Mouse (Mus musculus) frontal cortex, postnatal 25 days (tissue): ENCODE data around the gene Zfp865.

Source experiments
- DNase-seq, 2 experiments: peaks; one replicate each; pipeline ENCODE4 v3.0.0; 2022; ENCODE audit warnings: low spot score in 2 of 2

The Zfp865 gene

DNA sequence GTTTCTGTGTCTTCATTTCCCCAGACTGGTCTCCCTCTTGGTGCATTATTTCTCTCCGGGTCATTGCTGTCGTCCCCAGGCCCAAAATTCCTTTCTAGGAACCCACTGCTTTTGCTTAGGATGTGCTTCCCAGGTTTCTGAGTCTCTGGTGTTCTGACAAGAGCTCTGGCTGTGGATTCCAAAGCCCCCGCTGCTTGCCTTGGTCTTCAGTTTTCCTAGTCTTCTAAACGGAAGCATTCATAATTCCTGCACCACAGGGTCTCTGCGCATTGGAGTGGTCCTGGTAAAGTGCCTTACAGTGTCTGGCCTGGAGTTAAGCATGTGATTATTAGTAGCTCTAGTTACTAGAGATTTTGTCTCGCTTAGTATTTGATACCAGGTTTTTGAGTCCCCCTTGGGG, 60.6 kb downstream of the Zfp865 start:
- no peak for DNase-seq

DNA sequence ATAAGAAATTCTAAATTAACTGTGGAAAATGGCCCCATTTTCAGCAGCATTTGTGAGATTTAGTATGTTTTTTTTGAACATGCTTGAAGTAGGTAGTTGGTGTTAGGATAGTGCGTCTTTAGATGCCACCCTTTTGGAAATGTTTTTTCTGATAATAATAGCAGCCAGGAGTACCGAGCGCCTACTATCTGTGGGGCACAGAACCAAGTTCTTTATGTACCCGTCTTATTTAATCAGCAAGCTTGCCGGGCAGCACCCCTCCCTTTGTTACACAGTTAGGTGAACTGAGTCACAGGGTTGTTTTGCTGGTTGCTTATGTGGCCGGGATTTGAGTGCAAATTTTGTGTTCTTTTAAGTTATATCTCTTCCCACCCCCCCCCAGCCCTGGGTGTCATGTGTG, 61.1 kb downstream of the Zfp865 start:
- no peak for DNase-seq

DNA sequence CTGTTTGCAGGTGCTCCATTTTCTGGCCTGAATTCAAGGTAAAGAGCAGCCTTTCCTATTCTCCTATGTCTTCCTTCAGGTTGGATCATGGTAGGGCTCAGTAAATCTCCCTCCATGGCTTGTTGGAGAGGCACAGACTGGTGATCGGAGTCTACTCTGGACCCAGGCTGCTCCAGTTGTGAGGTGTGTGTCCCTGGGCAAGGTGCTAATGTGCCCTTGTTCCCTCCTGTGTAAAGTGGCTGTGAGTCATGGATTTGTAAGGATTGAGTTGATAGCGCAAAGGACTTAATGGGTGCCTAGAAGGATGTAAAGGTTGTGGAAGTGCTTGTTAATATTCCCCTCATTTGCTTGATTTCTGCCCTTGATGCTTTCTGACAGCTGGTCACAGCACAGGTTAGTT, 61.8 kb downstream of the Zfp865 start:
- no peak for DNase-seq

DNA sequence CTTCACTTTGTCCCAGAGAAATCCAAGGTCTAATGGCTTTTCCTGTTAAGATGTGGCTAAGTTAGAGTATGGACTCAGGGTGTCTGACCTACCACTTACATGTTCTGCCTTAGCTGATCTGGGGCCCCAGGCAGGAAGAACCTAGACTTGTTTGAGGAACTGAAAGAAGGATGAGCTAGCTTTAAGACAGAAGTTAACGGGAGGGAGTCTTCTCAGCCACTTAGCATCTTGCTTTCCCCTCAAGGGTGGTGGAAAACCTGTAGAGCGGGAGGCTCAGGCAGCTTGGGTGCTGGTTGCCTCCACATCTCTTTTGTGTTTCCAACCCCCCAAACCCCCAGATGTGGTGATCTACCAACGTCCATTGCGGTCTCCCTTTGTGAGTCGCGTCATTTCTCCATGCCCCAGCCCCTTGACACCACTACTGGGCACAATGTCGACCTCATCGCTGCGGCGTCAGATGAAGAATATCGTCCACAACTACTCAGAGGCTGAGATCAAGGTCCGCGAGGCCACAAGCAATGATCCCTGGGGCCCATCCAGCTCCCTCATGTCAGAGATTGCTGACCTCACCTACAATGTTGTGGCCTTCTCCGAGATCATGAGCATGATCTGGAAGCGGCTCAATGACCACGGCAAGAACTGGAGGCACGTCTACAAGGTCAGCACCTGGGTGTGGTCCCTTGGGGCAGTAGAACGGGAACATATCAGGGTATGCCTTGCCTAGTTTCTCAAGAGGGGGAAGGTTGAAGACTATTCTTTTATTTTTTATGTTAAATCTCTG, 63.3 kb downstream of the Zfp865 start:
- no peak for DNase-seq

DNA sequence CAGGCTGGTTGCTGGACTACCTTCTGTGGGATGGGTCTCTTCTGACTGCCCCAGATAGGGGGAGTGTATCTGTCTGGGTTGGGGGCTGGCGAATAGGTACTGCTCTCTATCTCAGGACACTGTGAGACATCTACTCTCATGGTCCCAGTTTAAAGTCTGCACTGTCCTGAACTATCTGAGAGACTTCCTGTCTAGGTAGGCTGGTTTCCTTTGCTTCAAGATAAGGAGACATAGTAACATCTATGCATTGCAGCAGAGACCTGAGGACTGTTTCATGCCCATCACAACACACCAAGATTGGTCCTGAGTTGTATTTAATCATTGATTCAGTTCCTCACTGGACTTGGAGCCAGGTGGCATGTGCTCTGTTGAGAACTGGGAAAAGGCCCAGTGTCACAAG, 65.3 kb downstream of the Zfp865 start:
- no peak for DNase-seq
